Mouse (Mus musculus) lung, postnatal 25 days (tissue): ENCODE data around the gene H3f3a.

Source experiments
- DNase-seq: peaks from one replicate; pipeline ENCODE4 v3.0.0; 2022; ENCODE audit warnings: low spot score

H3f3a gene

DNA sequence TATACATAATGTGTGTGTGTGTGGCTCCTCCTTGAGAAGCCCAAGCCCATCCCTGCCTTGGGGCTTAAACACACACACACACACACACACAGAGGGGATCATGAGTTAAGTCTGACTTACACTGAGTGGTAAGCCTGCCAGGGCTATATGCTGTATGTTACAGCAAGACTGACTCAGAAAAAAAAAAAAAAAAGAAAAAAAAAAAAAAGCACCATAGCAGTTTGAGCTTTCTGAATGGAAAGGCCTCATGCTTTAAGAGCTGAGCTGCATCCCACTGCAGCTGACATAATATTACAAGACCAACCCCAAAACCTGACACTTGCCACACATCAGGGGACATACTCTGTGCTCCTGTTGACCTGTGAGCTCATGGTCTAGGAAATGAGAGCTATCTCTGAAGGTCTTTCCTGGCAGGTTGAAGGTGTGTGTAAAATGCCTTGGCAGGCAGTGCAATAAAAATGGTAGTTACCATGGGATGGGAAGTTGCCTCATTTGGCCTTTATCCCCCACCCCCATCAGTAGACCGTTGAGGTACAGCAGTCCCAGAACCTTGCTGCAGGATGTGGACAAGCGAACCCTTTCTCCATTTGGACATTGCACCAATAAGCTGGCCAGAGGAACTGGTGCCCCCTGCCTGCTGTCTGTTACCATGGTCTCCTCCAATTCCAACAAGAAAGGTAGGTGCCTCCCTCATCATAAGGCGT lies 56.3 kb downstream of the H3f3a start:
- DNase-seq: no peak

DNA sequence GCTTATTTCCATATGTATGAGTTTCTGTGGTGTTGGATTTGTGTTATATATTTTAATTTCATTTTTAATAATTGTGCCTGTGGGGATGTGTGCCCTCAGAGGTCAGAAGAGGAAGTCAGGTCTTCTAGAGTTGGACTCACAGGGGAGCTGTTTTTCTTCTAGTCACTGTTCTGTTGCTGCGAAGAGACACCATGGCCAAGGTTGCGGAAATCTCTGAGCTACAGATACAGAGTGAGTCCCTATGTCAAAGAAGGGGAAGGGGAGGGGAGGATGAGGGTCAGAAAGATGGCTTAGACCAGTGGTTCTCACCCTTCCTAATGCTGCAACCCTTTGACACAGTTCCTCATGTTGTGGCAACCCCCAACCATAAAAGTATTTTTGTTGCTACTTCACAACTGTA lies 57.0 kb downstream of the H3f3a start:
- no peak for DNase-seq

DNA sequence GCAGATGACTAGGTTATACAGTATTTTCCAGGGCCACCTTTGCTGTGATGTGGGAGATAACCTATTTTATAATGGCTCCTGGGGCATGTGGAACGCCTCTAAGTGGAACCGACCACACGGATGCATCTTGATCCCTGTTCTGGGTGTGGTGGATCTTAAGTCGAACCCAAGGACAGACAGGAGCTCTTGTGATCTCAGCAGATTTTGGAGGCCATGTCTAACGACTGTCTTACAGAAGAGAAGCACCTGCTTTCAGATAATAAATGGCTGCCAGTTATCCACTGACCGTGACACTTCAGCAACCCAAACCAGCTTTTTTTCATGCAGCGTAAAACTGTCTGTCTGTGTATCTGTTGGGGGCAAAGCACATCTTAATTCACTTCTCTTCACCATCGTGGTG lies 59.4 kb downstream of the H3f3a start:
- DNase-seq: no peak

DNA sequence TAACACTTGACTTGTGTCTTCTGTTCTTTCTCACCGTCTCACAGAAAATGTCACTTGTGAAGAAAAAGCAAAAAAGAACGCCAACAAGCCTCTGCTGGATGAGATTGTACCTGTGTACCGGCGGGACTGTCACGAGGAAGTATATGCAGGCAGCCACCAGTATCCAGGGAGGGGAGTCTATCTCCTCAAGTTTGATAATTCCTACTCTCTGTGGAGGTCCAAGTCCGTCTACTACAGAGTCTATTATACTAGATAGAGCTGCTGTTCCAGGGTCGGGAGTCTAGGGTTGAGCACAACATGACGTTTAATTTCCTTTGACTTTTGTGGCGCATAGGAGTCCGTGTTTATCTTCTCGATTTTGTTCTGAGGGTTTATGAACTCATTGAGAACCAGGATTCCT lies 61.6 kb downstream of the H3f3a start:
- no peak for DNase-seq
